Mouse (Mus musculus) kidney, postnatal 4 days (tissue): Measurements from ENCODE around the gene Ddx10.

Experiments
- DNase-seq, 2 experiments: peaks; one replicate each; pipeline ENCODE4 v3.0.0; 2021; ENCODE audit warnings: mixed read lengths in 2 of 2

The Ddx10 gene

DNA sequence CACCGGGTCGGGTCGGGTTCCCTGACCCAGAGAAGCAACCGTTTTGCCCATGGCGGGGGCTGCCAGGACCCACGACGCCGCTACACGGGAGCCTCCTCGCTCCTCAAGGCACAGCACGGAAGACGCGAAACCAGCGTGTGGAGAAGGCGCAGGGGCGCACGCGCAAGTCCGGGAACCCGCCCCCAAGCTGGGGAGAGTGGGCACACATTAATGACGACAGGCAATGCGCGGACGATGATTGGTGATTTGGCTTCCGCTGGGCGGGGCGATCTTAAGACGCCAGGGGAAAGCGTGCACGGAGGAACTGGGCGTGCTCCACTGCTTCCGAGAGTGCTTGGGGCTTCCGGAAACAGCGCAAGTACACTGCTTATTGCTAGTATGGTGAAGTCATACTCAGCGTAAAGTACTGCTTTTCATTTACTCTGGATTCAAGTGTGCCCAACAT, at the start of gene Ddx10:
TSS of gene Ddx10 (minus strand) at position 101 of the 445 bp plus-strand sequence.
- DNase-seq, result peak; percentile 97 to 98

DNA sequence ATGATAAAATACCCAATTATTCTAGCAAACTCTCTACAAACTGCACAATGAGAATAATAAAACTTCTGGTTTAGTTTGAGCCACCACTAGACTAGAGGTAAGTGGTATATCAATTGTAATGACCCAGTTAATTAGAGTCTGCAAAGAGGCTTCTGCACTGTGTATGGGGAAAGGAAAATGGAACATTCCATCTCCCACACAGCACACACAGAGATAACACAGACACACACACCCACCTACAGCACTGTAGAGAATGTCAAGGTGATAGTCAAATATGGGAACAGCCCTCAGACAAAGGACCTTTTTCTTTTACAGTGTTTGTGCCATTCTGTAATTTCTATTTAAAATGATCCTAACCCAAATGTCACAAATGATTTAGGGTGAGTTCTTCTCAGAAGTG, 45.0 kb upstream of the Ddx10 start:
- no peak for DNase-seq

DNA sequence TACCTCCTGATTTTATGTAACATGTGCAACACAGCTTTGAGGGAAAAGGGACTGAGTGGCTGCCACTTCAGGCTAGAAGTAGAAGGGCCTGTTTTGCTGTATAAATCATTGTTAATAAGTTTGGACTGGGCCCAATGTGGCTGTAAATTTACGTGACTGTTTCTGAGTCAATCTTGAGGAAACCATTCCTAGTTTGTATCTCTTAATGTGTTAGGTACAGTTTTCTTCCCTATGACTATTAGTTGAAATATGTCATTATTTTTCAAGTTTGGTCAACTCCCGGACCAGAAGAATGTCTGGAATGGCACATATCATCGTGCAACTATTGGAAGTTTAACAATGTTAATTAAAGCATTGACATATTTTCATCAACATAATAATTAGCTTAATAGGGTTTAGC, 42.2 kb upstream of the Ddx10 start:
- no peak for DNase-seq

DNA sequence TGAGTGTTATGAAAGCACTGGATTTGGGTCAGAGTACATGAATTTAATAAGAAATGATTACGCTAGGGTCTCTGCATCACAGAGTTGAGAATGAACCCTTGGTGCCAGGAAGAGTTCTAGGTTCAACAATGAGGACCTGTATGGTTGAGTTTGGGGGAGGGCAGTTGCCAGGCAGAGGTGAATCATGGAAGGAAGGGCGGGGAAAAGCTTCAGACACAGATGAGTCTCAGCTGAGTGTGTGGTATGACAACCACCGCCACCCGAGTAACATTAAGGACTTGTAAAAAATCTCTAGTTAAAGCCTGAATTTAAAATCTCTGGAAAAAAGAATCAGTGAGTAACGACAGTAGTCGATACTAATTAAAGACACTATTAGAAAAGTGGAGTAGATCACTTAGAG, 38.9 kb upstream of the Ddx10 start:
- no peak for DNase-seq

DNA sequence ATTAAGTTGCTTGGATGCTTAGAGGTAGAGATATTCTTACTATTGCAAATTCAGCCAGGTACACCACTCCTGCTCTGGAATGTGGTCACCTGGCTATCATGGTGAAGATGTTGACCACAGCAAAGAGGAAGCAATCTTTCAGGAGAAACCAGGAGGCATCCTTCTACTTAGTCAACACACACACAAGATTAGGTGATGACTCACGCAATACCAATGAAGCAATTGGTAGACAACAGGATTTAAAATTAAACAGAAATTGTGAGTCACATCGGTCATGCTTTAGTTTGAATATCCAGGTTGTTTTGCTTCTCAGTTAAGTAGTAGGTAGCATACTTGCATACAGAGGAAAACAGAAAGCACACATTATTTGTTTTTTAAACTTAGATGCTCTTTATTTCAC, 31.1 kb upstream of the Ddx10 start:
- no peak for DNase-seq

DNA sequence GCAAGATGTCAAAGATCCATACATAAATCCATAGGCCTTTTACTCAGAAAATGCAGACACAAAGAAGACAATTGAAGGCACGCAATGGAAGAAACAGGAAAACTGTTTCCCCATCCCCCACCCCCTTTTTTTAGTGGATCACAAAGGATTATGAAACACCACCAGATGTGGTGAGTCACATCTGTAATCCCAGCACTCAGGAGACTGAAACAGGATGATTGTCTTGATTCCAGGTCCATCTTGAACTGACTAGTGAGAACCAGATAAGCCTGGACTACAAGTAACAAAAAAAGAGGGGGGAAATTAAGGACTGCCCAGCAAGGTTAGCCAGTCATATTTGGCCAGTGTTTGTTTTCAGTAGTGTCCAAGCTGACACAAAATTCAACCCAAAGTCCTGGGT, 28.5 kb upstream of the Ddx10 start:
- no peak for DNase-seq

DNA sequence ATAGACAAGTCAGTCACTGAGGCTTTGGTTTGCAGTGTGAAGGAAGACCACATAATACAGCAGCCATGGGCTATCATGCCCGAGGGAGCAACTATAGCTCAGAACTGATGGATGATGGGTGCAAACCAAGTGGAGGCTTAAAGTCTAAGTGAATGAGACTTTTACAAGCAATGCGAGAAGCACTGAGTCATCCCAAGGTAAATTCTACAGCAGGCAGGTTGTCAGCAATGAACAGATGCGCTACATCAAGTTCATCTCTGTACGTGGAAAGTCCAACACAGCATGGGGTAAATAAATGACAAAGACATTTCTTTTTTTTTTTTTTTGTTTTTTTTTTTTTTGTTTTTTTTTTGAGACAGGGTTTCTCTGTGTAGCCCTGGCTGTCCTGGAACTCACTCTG, 24.9 kb upstream of the Ddx10 start:
- DNase-seq, result no peak

DNA sequence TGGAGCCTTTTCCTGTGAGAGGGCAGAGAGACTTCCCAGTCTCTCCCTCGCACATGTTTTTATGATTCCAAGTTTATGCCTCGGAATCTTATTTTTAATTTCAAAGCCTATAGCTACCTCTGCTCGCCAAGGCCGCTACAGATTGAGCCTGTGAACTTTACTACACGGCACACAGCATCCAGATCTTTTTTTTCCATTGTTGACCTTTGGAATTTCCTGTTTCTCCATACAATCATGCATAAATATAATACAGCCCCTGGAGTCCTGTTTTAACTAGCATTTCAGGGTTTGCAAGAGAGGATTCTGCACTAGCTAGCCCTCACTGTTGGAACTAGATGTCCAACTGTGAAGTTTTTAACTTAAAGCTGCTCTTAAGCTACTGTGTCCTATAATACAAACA, 24.4 kb upstream of the Ddx10 start:
- no peak for DNase-seq

DNA sequence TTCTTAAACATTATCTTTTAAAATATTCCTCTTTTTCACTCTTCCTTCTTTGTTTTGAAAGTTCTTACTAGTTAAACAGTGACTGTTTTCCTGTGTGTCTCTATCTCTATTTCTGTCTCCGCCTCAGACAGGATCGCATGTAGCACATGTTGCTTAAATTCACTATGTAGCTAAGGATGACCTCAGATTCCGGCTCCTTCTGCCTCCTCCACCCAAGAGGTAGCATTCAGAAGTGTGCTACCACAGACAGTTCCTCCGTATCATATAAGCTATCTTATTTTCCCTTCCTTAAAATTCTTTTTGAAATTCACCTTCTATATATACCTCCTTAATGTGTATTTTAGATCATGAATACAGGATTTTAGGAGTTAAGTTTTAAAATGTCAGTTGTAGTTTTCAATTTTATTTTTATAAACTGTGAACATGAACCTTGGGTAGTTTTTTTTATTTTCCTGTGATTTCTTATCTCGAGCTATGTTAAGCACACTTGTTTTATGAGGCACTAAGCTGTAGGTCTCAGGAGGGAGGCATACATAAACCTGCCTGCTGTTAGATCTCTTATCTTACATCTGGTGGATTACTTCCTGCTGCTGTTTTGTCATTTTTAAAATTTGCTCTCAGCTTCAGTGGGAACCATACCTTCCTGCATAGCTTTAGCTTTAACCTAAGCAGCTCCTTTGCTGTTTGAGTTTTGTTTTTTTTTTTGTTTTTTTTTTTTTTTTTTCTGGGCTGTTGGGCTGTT, 23.6 kb upstream of the Ddx10 start:
- no peak for DNase-seq

DNA sequence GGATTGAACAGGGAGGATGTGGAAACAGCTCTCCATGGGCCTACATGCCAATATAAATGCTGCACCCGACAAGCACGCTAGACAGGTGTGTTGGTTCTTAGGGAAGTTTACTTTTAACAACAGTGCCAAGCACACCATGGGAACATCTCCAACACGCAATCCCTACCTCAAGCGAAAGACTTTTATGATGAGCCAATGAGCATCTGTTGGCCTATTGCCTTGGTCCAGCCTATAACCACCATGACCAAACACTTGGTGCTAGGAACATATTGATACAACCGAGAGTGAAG, 21.6 kb upstream of the Ddx10 start:
- DNase-seq, result no peak

DNA sequence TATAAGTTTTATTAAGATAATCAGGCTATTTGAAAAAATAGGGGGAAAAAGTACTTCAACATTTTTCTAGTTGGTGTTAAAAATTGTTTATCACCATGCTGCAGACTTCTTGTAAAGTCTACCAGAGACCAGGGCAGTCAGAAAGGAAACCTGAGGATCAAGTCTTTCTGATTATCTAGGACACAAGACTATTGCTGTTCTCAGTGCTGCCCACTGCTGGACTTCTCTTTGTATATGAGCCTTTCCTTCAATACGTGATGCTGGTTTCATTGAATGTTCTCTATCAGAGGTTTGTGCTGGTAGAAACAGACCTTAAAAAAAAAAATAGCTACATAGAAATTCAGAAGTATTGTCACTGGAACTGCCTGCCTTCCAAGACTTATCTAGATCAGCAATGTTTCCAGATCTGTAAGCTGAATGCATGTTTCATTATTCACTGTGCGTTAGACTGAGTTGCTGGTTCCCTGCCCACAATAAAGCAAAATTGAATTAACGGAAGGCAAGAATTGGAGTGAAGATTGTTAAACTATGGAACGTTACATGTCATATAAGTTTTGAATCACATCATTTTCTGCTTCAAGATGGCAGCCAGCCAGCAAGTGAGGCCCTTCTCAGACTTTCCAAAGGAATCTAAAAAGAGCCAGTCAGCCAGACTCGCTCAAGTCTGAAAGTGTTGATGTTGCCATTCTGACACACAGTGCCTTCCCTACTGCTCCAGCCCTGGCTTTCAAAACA, 21.0 kb upstream of the Ddx10 start:
- peak; percentile 65 to 69 for DNase-seq

DNA sequence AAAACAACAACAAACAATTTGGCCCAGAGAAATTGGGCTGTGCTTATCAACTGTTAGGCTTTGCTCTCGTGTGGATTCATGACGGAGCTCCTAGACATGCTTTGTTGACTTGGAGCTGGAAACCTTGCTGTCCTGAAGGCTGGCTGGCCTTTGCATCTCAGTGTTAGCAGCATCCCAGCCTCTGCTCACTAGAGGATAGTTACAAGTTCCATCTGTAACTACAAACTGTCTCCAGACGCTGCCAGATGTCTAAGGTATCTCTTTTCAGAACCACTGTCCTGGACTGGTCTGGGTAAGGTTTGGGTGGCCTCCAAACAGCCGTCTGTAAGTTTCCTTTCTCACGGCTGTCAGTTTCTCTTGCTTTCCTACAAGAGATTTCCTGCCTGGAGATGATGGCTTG, 20.2 kb upstream of the Ddx10 start:
- DNase-seq, result no peak

DNA sequence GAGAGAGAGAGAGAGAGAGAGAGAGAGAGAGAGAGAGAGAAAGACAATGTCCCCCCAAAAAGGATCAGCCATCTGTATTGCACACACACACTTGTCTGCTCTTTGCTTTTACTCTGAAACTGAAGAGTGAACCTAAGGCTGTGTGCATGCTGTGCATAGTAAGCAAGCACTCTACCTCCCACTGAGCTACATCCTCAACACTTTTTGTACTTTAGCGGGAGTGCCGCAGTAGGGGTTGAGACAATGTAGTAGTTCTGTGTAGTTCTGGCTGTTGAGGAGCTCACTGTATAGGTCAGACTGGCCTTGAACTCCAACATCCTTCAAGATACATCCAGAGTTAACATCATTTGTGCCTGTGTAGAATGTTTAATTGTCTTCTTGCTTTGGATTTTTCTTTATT, 17.7 kb upstream of the Ddx10 start:
- no peak for DNase-seq

DNA sequence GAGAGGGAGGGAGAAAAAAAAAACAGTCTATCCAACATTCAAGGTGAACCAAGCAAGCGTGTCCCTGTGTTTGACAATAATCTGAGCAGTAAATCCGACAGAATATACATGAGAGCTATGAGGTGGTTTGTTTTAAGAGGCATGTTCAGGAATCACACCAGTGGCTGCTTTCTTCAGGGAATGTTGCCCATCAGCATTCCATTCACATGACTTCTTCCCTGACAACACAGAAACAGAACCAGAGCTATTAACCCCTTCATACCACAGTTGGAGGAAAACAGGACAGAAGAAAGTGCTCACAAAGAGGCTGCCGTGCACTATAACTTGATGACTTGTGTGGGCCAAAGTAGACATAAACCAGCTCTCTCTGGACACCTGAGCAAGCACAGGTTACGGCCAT, 16.5 kb upstream of the Ddx10 start:
- peak in 1 of 2 experiments; percentile 31 for DNase-seq

DNA sequence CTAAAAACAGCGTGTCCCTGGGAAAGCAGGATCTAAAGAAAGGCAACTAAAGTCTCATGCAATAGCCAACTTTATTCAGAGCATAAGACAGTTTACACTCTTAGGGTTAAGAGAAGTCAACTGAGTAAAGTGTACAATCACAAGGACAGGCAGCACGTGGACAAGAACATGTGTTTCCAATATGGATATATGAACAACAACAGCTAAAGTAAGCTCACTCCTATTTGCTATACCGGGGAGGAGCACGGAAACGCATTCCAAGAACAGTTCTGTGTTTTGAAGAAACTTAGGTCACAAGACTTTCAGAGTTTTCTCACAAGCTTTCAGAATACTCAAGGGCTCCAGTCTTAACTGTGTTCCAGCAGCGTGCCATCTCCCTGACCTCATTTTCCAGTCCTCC, 10.3 kb upstream of the Ddx10 start:
- no peak for DNase-seq

DNA sequence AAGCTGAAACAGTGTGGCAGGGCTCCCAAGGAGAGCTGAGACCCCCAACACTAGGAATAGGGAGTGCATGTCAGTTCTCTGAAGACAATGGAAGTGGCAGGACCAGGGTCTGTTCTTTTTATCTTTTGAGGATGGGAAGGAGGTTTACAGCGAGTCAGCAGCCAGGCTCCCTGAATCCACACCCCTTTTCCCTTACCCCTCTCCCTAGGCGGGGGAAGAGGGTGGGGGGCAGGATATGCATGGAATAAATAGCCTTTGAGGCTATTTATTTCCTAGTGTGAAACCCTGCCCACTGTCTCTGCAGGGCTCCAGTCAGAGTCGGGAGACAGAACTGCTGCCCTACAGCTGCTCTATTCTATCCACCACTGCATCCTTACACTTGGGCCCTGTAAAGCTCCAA, 9.9 kb upstream of the Ddx10 start:
- DNase-seq, result no peak

DNA sequence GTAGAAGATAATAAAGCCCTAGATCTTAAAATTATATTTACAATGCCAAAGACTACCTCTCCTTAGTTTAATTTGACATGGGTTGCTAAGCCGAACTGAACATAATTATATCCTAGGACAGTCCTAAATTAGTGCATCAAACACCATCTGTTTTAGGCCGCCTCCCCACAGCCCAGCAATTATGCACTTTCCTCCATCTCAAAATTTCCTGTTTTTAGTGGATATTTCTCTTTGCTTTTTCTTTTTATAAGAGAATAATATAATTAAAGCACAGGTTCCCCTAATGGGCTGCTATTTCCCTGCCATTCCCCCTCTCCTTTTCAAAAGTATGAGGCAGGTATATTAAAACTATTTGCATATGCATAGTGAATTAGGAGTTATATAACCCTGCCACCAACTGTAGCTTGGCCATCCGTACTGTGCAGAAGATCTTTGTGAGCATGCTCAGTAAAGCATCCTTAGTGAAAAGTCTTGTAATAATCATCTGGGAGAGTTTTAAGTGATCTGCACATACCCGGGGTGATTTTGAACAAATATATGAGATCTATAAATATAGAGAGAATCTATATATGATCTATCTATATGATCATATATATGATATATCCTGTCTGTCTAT, 8.9 kb upstream of the Ddx10 start:
- no peak for DNase-seq

DNA sequence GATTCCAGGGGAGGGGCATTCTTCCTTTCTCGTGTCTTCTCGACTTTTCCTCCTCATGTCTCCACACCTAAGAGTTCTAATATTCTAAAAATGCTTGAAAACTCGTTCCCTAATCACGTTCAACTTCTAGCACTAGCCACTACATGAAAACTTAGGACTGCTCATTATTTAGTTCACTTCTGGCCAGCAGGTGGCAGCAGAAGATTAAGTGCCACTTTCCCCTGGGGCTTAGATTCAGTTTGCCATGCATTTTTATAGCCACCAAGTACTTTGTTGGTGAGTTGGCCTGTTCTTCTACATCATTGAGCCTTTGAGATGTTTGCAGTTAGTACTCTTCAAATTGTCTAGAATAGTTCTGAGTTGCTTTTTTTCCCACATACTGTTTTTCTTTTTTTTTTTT, 6.5 kb upstream of the Ddx10 start:
- peak; percentile 87 to 89 for DNase-seq

DNA sequence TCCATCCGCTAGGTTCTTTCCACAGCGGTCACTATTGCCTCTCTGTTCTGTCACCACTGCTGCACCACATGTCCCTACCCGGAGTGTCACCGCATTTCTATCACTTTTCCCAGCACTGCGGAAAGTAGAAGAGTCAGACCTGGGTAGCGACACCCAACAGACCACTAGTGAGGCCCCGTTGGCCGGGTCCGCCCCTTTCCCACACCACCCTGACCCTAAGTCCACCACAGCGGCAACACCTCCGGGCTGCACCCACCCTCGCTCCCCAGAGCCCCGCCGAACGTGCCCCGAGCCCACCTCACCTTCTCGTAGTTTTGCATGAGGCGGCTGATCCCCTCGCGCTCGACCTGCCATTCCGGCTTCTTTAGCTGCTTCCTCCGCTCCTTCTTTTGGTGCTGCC, 337 bp downstream of the Ddx10 start:
- DNase-seq, result no peak

DNA sequence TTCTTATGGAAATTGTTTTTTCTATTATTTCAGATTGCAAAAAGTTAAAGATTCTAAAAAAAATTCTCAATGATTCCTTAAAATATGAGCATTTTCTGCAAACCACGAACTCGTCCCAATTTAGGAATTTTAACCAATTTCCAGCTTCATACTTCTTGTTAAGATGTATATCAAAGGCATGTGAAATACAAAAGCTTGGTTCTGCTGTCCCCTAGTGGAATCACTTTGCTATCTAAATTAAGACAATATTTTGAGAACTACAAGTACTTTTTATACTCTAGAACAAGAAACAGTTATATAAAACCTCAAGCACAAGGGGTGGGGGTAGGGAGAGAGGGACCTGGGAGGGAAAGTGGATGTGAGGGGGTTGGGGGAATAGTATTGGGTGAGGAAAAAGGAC, 29.7 kb downstream of the Ddx10 start:
- no peak for DNase-seq

DNA sequence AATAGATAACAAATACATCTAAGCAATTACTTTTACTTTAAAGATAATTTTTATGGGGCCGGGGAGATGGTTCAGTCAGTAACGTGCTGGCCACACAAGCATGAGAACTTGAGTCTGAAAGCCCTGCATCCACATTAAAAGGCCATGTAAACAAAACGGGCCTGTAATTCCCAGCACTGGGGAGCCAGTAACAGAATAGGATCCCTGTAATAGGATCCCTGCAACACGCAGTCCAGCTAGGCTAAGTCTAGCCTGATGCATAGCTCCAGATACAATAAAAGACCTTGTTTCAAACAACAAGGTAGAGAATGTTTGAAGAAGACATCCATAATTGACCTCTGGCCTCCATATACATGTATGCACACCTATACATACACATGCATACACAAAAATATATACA, 39.6 kb downstream of the Ddx10 start:
- no peak for DNase-seq

DNA sequence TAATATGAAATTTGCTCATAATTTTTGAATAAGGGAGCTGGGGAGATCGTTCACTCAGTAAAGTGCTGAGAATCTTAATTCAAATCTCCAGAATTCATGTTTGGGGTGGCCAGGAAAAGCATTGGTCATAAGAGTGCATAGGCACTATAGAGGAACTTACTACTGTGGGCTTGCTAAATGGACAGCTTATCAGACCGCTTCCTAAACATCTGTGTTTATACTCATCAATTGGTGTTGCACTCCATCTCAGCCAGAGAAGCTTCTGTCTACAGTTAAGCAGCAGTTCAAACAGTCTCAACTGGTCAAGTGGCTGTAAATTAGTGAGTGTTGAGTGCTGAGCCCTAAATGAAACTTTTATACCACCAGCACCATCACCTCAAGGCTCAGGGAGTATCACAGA, 73.3 kb downstream of the Ddx10 start:
- no peak for DNase-seq

DNA sequence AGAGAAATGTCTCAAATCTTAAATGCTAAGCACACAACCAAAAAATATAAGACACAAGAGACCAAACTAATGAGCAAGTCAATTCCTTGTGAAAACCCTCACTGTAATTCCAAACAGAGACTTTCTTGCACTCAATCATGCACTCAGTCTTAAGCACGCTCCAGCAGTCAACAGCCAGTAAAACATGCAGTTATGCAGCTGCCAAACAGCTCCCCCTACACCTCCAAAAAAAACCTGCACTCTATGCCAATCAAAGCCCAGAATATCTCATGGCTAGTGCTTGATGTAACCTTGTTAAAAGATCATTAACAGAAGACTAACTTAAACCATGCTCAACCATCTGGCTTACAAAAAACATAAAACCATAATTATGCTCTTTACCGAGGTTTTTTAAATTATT, 74.6 kb downstream of the Ddx10 start:
- peak; percentile 11 to 37 for DNase-seq

DNA sequence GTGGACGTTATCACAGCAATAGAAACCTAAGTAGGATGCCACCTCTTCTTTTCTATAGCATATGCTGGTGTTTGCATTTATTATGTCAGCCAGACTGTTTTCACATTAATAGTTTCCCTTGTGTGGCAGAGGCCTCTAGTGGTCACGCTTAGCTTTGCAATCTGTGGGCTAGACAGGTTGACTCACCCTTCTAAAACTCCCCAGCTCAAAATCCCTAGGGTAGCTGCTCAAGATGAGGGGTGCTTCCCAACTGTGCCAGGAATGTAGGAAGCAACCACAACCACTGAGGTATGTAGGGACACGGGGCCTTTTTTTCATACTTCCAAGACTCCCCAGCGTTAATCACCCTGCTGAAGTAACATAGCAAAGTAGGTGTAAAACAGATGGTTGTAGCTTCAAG, 103.6 kb downstream of the Ddx10 start:
- peak; percentile 71 to 74 for DNase-seq
